Mouse (Mus musculus) midbrain, embryonic 10.5 days (tissue): ENCODE measurements around the gene Zhx3. TPM values are rescaled to one million over a fixed set of nuclear protein-coding genes. Genes with fewer than 3 reads are reported as not detected.

ENCODE experiments used
- DNase-seq: peaks from one replicate; pipeline ENCODE4 v3.0.0-alpha.2; 2017; ENCODE audit warnings: low spot score
- H3K27ac ChIP-seq: fragments of 300-500 bp; sonication (generic); replicated peaks from 2 replicates; pipeline ENCODE4 v1.5.1; 2016; ENCODE audit warnings: mild to moderate bottlenecking
- H3K27me3 ChIP-seq: fragments of 300-500 bp; sonication (generic); 2 replicates; pipeline ENCODE4 v1.6.1; 2016; ENCODE audit warnings: low read depth, mild to moderate bottlenecking; ENCODE audit not compliant: poor library complexity, severe bottlenecking
- H3K36me3 ChIP-seq: fragments of 300-500 bp; sonication (generic); 2 replicates; pipeline ENCODE4 v1.6.1; 2016; ENCODE audit warnings: mild to moderate bottlenecking, moderate library complexity
- H3K4me1 ChIP-seq: fragments of 300-500 bp; sonication (generic); 2 replicates; pipeline ENCODE4 v1.6.1; 2016
- H3K4me3 ChIP-seq: fragments of 300-500 bp; sonication (generic); 2 replicates; pipeline ENCODE4 v1.5.1; 2016; ENCODE audit warnings: mild to moderate bottlenecking, moderate library complexity
- H3K9me3 ChIP-seq: fragments of 300-500 bp; sonication (generic); replicated peaks from 2 replicates; pipeline ENCODE4 v1.6.1; 2016; ENCODE audit warnings: mild to moderate bottlenecking
- WGBS: fragments of 180-500 bp; shearing (Covaris S2); methylation state at CpG from one replicate; pipeline ENCODE4 v1.1.7; 2016; 5-methylcytosine and 5-hydroxymethylcytosine counted together
- polyA plus RNA-seq: library from polyadenylated mRNA; unstranded; fragments of >200 nt; fragmentation: Nextera tagmentation; extraction: Ambion mirVana; gene quantifications from 2 replicates; pipeline ENCODE4 v1.2.1, GENCODE M21; 2016

Gene Zhx3
- 5.9 and 8.9 TPM in 2 replicates for polyA plus RNA-seq

DNA sequence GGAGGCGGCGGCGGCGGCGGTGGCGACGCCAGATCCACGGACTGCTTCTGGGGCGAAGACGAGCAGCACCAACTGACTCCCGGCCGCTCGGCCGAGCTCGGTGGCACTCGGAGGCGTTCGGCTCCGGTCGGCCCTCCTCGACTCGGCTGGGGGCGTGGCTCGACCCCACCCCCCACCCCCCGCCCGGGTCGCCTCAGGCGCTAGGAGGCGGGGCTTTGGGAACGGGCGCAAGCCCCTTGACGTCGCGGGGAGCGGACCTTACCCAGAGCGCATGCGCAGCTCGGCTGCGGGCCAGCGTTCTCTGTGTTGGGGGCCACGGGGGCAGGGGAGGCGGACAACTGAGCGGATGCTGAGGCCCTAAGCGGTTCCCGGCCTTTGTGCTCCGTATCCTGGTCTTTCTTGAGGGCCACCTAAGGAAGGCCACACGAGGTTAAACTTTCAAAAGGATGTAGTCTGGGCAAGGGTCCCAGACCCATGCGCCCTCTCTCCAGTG lies at the start of gene Zhx3:
Gene Zhx3 (minus strand): TSS at position 109 of the 493 bp plus-strand sequence.
- H3K27ac ChIP-seq, result peak within 1 kb of the TSS; percentile 95
- WGBS, result 1% methylated on average over 48 of the region's 48 CpGs
- H3K4me1 ChIP-seq, result peaks cover 18% of the 10 kb centered on the region
- H3K9me3 ChIP-seq, result no peaks in the 10 kb centered on the region
- no peaks in the 10 kb centered on the region for H3K27me3 ChIP-seq
- H3K4me3 ChIP-seq, result peak within 1 kb of the TSS; percentile 91
- DNase-seq, result peak; percentile 97
- no peaks in the 10 kb centered on the region for H3K36me3 ChIP-seq

DNA sequence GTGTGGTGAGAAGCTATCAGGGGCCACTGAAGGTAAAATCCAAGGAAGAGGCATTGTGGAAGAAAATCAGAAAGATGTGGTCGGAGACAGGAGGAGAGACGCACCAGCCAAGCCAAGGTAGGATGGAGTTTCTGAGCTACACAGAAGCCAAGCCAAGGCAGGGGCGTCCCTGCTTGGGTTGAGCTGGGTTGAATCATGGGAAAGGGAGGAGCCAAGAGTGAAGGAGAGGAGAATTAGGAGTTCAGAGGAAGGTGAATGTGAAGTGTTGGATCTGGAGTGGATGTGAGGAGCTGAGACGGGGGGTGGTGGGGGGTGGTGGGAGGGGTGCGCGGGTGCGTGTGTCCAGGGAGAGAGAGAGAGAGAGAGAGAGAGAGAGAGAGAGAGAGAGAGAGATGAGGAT lies 48.5 kb upstream of the Zhx3 start:
- no peaks in the 10 kb centered on the region for H3K9me3 ChIP-seq
- 75% methylated on average over 4 of the region's 7 CpGs for WGBS
- peaks cover 21% of the 10 kb centered on the region for H3K4me1 ChIP-seq
- DNase-seq, result no peak
- H3K4me3 ChIP-seq, result no peak overlapping the region
- H3K36me3 ChIP-seq, result no peaks in the 10 kb centered on the region
- no peak overlapping the region for H3K27ac ChIP-seq
- H3K27me3 ChIP-seq, result 0 out of 2 replicates have a peak, but pooled peaks cover under 1% of the 10 kb centered on the region

DNA sequence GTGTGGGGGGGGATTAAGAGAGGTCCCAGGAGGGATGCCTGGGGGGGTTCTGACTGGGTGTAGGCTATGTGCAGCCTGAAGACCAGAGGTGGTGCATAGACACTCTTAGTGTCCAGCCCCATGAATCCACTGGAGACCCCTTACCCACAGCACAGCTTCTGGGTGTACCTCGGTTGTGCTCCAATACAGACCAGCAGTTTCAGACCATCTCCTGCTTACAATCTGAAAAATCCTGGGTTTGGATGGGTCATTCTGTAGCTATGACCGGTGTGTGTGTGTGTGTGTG lies 46.1 kb upstream of the Zhx3 start:
- 87% methylated on average over 2 of the region's 2 CpGs for WGBS
- Histone ChIP-seq H3K4me1 (peaks cover 21% of the 10 kb centered on the region), H3K4me3 (0 out of 2 replicates have a peak overlapping the region, but pooled peaks have one; percentile 11), H3K27me3 (peaks cover 25% of the 10 kb centered on the region), H3K27ac (peak overlapping the region; percentile 72), H3K9me3 (no peaks in the 10 kb centered on the region), H3K36me3 (no peaks in the 10 kb centered on the region)
- no peak for DNase-seq

DNA sequence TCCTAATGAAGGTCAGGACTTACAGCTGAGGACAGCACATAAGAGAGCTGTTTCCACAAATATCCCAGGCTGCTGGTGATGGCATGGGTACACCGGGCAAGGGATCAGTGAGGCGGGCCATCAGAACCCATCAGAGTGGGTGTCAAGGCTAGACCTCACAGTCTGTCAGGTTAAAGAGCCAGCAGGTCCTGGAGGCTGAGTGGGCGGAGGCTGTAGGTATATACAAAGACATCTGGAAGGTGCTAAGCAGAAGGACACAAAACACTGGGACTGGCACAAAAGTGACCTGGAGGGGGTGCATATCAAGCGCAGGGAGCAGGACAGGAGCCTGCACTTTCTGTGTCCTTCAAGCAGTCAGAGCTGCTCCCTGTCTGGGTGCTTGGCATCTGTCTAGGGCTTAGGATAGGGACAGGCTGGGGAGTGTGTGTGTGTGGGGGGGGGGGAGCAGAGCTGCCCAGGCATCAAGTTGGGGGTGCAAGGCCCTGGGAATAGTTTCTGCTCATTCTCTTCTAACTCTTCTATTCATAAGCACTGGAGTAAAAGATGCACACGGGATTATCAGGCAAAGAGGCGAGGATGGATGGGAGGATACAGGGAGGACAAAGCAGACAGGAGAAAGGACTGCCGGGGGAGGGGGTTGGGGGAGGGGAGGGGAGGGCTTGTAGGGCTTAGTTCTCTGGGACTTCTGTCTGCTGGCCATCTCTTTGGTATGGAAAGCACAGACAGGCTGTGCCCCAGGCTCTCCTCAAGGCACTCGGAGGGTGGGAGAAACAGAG lies 45.5 kb upstream of the Zhx3 start:
- 42% methylated on average over 8 of the region's 8 CpGs for whole genome bisulfite sequencing
- no peaks in the 10 kb centered on the region for H3K36me3 ChIP-seq
- H3K9me3 ChIP-seq, result no peaks in the 10 kb centered on the region
- DNase-seq, result peak; percentile 59
- H3K27ac ChIP-seq, result peak overlapping the region; percentile 72
- peaks cover 21% of the 10 kb centered on the region for H3K4me1 ChIP-seq
- H3K27me3 ChIP-seq, result peaks cover 30% of the 10 kb centered on the region
- 0 out of 2 replicates have a peak overlapping the region, but pooled peaks have one; percentile 11 for H3K4me3 ChIP-seq

DNA sequence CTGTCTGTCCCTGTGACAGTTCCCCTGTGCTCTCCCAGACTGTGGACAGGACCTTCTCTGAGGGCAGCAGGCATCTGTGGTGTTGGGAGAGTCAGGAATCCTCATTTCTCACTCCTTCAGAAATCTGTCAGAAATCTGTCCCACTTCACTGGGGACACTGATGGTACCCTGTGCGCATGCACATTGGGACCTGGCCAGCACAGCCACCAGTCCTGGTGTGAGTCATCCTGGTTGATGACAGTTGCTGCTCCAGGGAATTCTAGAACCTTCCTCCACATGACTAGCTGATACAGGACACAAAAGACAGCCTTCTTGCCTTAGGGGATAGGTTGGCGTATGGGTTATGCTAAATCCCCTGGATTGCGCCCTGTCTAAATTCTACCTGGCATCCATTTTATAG lies 44.5 kb upstream of the Zhx3 start:
- H3K27ac ChIP-seq, result no peak overlapping the region
- no peak for DNase-seq
- H3K4me3 ChIP-seq, result no peak overlapping the region
- H3K27me3 ChIP-seq, result peaks cover 40% of the 10 kb centered on the region
- H3K9me3 ChIP-seq, result no peaks in the 10 kb centered on the region
- no peaks in the 10 kb centered on the region for H3K36me3 ChIP-seq
- 95% methylated on average over 3 of the region's 3 CpGs for WGBS
- H3K4me1 ChIP-seq, result peaks cover 25% of the 10 kb centered on the region

DNA sequence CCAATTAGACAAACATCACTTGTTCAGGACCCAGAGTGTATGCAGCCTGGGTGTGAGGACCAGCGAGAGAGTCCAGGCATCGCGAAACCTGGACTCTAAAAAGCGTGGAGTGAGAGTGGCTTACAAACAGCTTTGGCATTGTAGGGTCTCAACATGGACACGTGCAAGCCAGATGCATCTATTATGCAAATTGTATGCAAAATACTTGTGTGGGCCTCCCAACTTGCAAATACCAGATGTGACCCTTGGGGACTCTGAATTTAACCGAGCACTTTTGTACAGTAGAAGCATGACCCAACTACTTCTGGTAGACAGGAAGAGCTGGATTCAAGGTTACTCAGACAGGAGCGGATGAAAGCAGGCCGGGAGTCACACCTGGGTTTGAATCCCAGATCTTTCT lies 43.9 kb upstream of the Zhx3 start:
- no peak for DNase-seq
- Histone ChIP-seq H3K27me3 (peaks cover 46% of the 10 kb centered on the region), H3K27ac (no peak overlapping the region), H3K36me3 (no peaks in the 10 kb centered on the region), H3K4me1 (peaks cover 30% of the 10 kb centered on the region), H3K9me3 (no peaks in the 10 kb centered on the region), H3K4me3 (no peak overlapping the region)
- WGBS, result 89% methylated on average over 8 of the region's 8 CpGs

DNA sequence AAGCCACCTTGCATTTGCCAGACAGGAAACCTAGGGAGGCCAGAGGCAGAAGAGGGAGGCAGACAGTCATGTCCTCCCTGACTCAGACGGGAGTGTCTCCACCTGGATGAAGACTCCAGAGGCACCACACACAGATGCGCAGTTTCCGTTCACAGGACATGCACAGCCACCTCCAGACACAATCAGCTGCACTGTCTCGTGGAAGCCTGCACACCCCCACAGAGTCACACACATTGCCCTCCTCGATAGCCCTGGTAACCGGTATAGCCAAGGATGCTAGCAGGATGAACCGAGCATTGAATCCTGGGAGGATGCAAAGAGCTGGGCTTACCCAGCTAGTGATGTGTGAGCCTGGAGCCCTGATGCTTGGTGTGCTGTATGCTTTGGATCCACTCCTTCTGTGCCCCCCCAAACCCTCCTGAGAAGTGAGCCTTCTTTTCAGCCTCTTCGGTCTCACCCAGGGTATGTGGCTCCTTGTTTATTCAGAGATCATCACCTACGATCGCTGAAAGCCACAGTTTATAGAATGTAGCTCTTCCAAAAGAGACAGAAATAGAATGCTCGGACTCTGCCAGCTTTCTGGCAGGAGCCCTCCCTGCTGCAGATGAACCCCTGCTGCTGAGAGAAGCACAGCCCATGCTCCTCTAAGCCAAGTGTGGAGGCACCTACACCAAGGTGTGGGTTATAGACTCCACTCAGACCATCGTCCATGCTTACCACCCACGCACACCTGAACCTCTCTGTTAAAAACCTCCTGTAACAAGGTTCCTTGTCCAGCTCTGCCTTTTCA lies 43.2 kb upstream of the Zhx3 start:
- Histone ChIP-seq H3K27ac (0 out of 2 replicates have a peak overlapping the region, but pooled peaks have one; percentile 9), H3K4me3 (no peak overlapping the region), H3K27me3 (peaks cover 53% of the 10 kb centered on the region), H3K4me1 (peaks cover 33% of the 10 kb centered on the region), H3K9me3 (no peaks in the 10 kb centered on the region), H3K36me3 (no peaks in the 10 kb centered on the region)
- DNase-seq, result no peak
- WGBS, result 82% methylated on average over 13 of the region's 13 CpGs

DNA sequence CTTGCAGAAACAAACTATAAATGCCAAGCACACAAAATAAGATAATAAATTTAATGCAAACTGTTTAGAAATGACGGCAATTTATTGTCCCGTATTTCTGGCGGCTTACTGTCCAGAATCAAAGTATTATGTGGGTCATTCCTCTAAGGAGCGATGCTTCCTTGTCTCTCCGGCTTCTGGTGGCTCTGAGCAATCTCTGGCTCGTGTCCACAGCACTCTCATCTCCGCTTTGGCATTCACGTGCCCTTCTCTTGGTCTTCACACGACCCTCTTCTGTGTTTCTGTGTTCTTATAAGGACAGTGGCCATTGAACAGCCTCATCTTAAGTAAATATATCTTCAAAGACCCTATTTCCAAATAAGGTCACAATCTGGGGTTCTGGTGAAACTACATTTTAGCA lies 41.9 kb upstream of the Zhx3 start:
- 87% methylated on average over 9 of the region's 9 CpGs for WGBS
- no peak for DNase-seq
- H3K4me3 ChIP-seq, result no peak overlapping the region

DNA sequence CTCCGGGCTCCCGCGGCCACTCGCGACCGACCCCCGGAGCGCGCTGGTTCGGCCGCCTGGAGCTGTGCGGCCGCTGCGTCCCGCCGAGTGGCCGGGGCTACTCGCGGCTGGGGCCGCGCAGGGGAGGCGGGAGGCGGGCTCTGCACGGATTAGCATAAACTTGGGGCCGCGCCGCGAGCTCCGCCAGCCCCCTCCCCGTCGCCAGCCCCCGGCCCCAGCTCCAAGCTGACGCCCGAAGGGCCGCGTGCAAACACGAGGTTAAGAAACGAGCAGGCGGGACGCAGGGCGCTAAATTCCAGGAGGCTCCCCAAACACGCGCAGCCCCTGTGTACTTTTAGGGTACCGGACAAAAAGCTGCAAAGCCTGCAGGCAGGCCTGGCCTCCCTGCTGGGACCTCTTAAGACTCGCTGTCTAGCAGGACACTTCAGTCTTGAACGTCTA lies 39.5 kb upstream of the Zhx3 start, which contains the start of gene Emilin3:
Gene Emilin3 (minus strand): TSS at position 98 of the 441 bp plus-strand sequence.
- peaks cover 91% of the 10 kb centered on the region for H3K27me3 ChIP-seq
- H3K4me1 ChIP-seq, result peaks cover 19% of the 10 kb centered on the region
- H3K36me3 ChIP-seq, result peaks cover 19% of the 10 kb centered on the region
- under 1% methylated on average over 46 of the region's 46 CpGs for WGBS
- peak within 1 kb of the TSS; percentile 84 for H3K27ac ChIP-seq
- peak within 1 kb of the TSS; percentile 66 for H3K4me3 ChIP-seq
- no peaks in the 10 kb centered on the region for H3K9me3 ChIP-seq
- DNase-seq, result peak; percentile 65

More for the DNA sequence above, 41.9 kb upstream of the Zhx3 start:
- H3K4me1 ChIP-seq, result peaks cover 33% of the 10 kb centered on the region
- no peaks in the 10 kb centered on the region for H3K36me3 ChIP-seq
- no peak overlapping the region for H3K27ac ChIP-seq
- H3K27me3 ChIP-seq, result peaks cover 67% of the 10 kb centered on the region
- H3K9me3 ChIP-seq, result no peaks in the 10 kb centered on the region

DNA sequence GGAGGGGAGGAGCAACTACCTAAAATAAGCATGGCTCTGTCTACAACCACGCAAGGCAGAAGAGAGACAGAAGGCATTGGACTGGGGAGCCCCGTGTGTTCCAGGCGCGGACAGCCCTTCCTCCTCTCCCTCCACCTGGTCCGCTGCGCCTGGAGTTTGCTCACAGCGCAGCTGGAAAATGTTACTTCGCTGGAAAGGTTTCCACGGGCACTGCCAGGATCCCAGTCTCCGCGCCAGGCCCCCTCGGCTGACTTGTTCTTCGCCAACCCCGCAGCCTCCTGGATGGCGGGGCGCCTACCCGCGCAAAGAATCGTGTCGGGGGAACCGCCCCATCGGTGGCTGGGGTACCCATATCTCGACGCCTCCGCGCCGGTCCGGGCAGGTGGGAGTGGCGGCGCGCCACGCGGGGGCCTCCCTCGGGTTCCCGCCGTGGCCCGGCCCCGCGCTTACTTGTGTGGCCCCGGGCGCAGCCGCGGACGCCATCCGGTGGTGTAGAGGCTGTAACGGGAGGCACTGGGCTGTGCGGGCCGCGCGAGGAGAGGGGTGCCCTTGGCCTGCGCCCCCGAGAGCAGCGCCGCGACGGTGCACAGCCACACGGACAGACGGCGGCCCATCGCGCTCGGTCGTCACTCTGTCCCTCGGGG lies 38.9 kb upstream of the Zhx3 start:
- Histone ChIP-seq H3K4me3 (peak overlapping the region; percentile 66), H3K27ac (peak overlapping the region; percentile 84), H3K27me3 (peaks cover 92% of the 10 kb centered on the region), H3K36me3 (peaks cover 24% of the 10 kb centered on the region), H3K4me1 (peaks cover 19% of the 10 kb centered on the region), H3K9me3 (no peaks in the 10 kb centered on the region)
- WGBS, result 3% methylated on average over 64 of the region's 64 CpGs
- peak; percentile 48 for DNase-seq

DNA sequence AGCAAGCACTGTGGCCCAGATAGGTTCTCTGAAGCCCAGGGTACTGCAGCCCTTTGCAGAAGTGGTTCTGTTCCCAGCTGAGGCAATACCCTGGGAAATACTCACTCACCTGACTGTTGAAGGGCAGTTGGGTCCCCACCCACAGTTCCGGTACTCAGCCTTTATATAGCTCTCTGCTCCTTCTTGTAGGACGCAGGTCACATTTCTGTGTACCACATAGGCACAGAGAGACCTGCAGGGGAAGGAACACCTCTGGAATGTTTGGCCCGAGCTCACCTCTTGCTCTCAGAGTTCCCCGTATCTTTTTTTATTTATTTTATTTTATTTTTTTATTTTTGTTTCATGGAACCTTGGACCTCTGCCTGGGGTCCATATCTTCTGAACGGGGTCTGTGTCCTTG lies 37.8 kb upstream of the Zhx3 start:
- Histone ChIP-seq H3K27ac (no peak overlapping the region), H3K36me3 (peaks cover 25% of the 10 kb centered on the region), H3K27me3 (peaks cover 85% of the 10 kb centered on the region), H3K4me1 (peaks cover 19% of the 10 kb centered on the region), H3K9me3 (no peaks in the 10 kb centered on the region), H3K4me3 (no peak overlapping the region)
- WGBS, result 85% methylated on average over 5 of the region's 5 CpGs
- no peak for DNase-seq

DNA sequence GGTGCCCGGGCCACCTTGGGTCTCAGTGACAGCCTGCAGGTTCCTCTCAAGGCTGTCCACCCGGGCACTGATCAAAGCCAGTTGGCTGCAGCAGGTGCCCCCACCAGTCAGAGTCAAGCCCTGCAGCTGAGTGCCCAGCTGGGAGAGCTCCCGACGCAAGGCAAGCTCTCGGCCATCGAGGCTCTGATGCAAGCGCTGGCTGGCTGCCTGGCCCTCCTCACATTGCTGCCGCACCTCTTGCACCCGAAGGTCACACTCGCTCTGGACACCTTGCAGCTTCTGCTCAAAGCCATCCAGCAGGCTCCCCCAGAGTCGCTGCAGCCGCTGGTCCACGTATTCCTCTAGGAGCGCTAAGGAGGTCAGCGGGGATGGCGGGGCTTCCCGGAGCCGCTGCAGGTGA lies 35.8 kb upstream of the Zhx3 start:
- DNase-seq, result no peak
- 62% methylated on average over 18 of the region's 18 CpGs for WGBS
- H3K27me3 ChIP-seq, result peaks cover 65% of the 10 kb centered on the region

More for the DNA sequence above, 35.8 kb upstream of the Zhx3 start:
- no peak overlapping the region for H3K4me3 ChIP-seq
- no peak overlapping the region for H3K27ac ChIP-seq
- H3K4me1 ChIP-seq, result peaks cover 19% of the 10 kb centered on the region
- peaks cover 25% of the 10 kb centered on the region for H3K36me3 ChIP-seq
- H3K9me3 ChIP-seq, result no peaks in the 10 kb centered on the region
